Mouse (Mus musculus): Measurements from ENCODE around the gene Snx1. TPM values are rescaled to one million over a fixed set of nuclear protein-coding genes. Genes with fewer than 3 reads are reported as not detected.

The Snx1 gene
- total and polyA plus RNA-seq, 3 experiments: 86.4 to 186 (median 110) TPM

DNA sequence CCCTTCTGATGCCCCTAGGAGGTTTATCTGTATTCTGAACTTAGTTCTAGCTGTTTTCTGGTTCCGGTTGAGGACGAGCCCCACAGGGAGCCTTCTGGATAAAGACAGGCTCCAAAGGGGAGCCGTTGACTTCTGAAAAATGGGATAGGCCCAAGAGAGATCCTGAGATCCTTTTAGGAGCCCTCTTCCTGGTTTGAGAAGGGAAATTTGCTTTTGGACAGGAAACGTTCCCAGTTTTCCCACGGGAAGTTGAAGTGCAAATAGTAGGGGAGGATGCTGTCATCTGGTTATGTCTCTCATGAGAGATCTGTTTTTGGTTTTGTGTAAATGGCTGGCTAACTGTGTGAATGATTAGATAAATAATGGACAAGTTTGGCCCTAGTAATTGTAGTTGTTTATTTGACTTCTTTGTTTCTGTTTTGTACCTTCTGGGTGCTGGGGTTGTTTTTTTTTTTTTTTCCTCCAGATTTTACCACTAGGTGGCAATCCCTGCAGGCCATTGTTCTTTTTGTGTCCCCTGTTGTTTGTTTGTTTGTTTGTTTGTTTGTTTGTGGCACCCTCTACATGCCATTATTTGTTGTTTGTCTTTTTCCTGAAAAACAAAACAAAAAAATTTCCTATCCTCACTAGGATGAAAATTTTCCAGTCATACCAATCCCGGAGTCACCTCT lies 76.3 kb downstream of the Snx1 start:
- H3K4me3 ChIP-seq (replicated peaks in 1 of 3; ENCODE audit: low read depth in 2 of 3, low read length in 2 of 3, poor library complexity in 1 of 3): no peak overlapping the region
- no peak overlapping the region for H3K27ac ChIP-seq (ENCODE audit: insufficient read depth, low read depth)
- TF ChIP-seq ELF1 (IDR thresholded peaks at IDR 0.05; ENCODE audit: low read depth, low read length): no peak
- 0 out of 4 replicates have a peak, but pooled peaks of 1 of the 2 experiments have one; percentile 8 for TF ChIP-seq CTCF (conservative IDR thresholded peaks at IDR 0.05 in 1 of 2, IDR thresholded peaks at IDR 0.05 in 1 of 2; ENCODE audit: low read depth in 2 of 2, low read length in 2 of 2)
- TF ChIP-seq ZNF384 (IDR thresholded peaks at IDR 0.05; ENCODE audit: low read depth, low read length): peak; percentile 78
- no peaks in the 10 kb centered on the region for H3K4me1 ChIP-seq (ENCODE audit: control insufficient read depth in 1 of 2, insufficient read depth in 2 of 2)
- H3K9ac ChIP-seq (ENCODE audit: insufficient read depth, low read depth): no peak overlapping the region
- H3K4me2 ChIP-seq (ENCODE audit: insufficient read depth, low read depth, poor library complexity, severe bottlenecking): no peak overlapping the region
- DNase-seq (ENCODE audit: extremely low read depth): no peak
- peaks cover 5% of the 10 kb centered on the region for H3K9me3 ChIP-seq (replicated peaks; ENCODE audit: low read length)
- H3K79me2 ChIP-seq (replicated peaks; ENCODE audit: control insufficient read depth, extremely low read depth, insufficient read depth, poor library complexity, severe bottlenecking): no peaks in the 10 kb centered on the region
- dilution Hi-C loops (cut with MboI; ENCODE audit: extremely low pct_ligation_motif_present, extremely low pct_unique_long_range_greater_than_20kb, low sequenced_read_pairs): no loop called here
- in situ Hi-C loops (cut with MboI; ENCODE audit: low pct_ligation_motif_present, low pct_unique_long_range_greater_than_20kb, low sequenced_read_pairs): no loop called here
- H3K27me3 ChIP-seq (replicated peaks): no peaks in the 10 kb centered on the region
- H3K36me3 ChIP-seq (replicated peaks in 1 of 2; ENCODE audit: control insufficient read depth in 1 of 2, insufficient read depth in 1 of 2, low read length in 1 of 2): peaks cover 0 to 13% of the 10 kb centered on the region in 2 experiments

DNA sequence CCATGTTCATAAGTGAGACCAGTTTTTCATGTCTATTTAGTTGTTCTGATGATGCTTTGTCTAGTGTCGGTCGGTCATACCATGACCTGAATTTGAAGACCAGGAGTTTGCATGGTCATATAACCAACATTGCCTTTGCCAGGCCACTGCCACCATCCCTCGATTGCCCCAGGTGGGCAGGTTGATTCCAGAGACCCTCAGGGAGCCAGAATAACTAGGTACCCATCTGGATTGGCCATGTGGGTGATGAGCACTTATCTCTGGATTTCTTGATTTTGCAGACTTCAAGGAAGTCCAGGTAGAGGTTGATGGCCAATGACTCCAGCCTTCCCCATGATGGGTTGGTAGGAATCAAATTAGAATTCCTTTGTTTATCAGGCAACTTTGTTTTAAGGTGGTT lies 83.1 kb downstream of the Snx1 start:
- Histone ChIP-seq H3K27ac (ENCODE audit: insufficient read depth, low read depth) (no peak overlapping the region), H3K4me2 (ENCODE audit: insufficient read depth, low read depth, poor library complexity, severe bottlenecking) (no peak overlapping the region), H3K36me3 (replicated peaks in 1 of 2; ENCODE audit: control insufficient read depth in 1 of 2, insufficient read depth in 1 of 2, low read length in 1 of 2) (peaks cover 24 to 66% of the 10 kb centered on the region in 2 experiments), H3K27me3 (replicated peaks) (no peaks in the 10 kb centered on the region), H3K4me3 (replicated peaks in 1 of 3; ENCODE audit: low read depth in 2 of 3, low read length in 2 of 3, poor library complexity in 1 of 3) (no peak overlapping the region), H3K79me2 (replicated peaks; ENCODE audit: control insufficient read depth, extremely low read depth, insufficient read depth, poor library complexity, severe bottlenecking) (no peaks in the 10 kb centered on the region), H3K9ac (ENCODE audit: insufficient read depth, low read depth) (no peak overlapping the region), H3K9me3 (replicated peaks; ENCODE audit: low read length) (no peaks in the 10 kb centered on the region), H3K4me1 (ENCODE audit: control insufficient read depth in 1 of 2, insufficient read depth in 2 of 2) (peaks cover 0 to 6% of the 10 kb centered on the region in 2 experiments; a peak in 1 of 4 replicates)
- no peak for TF ChIP-seq USF2 (conservative IDR thresholded peaks at IDR 0.05; ENCODE audit: low read depth, low read length)
- TF ChIP-seq ELF1 (IDR thresholded peaks at IDR 0.05; ENCODE audit: low read depth, low read length): no peak
- no peak for TF ChIP-seq SMC3 (IDR thresholded peaks at IDR 0.05; ENCODE audit: low read depth, low read length)
- TF ChIP-seq MEF2A (IDR thresholded peaks at IDR 0.05; ENCODE audit: borderline replicate concordance, low read depth, low read length): no peak
- no peak for TF ChIP-seq SIN3A (IDR thresholded peaks at IDR 0.05; ENCODE audit: low read length)
- no peak for TF ChIP-seq NELFE (IDR thresholded peaks at IDR 0.05; ENCODE audit: low read depth, low read length)
- no peak for TF ChIP-seq CHD1 (IDR thresholded peaks at IDR 0.05; ENCODE audit: low read depth, low read length)
- no peak for TF ChIP-seq IRF4 (IDR thresholded peaks at IDR 0.05; ENCODE audit: low read depth, low read length)
- no peak for TF ChIP-seq HCFC1 (IDR thresholded peaks at IDR 0.05; ENCODE audit: low read depth, low read length)
- no peak for TF ChIP-seq JUND (conservative IDR thresholded peaks at IDR 0.05; ENCODE audit: low read depth, low read length)
- no peak for TF ChIP-seq MYC (IDR thresholded peaks at IDR 0.05; ENCODE audit: low read depth, low read length)
- TF ChIP-seq ZNF384 (IDR thresholded peaks at IDR 0.05; ENCODE audit: low read depth, low read length): no peak
- TF ChIP-seq CHD2 (IDR thresholded peaks at IDR 0.05; ENCODE audit: low read length): no peak
- no peak for TF ChIP-seq MXI1 (IDR thresholded peaks at IDR 0.05; ENCODE audit: low read depth, low read length)
- no peak for TF ChIP-seq ZKSCAN1 (IDR thresholded peaks at IDR 0.05; ENCODE audit: borderline replicate concordance, low read depth, low read length)
- no peak for TF ChIP-seq JUN (IDR thresholded peaks at IDR 0.05; ENCODE audit: insufficient read depth, low read depth, low read length)
- TF ChIP-seq RCOR1 (conservative IDR thresholded peaks at IDR 0.05; ENCODE audit: low read depth, low read length): no peak
- no peak for TF ChIP-seq E2F4 (IDR thresholded peaks at IDR 0.05; ENCODE audit: insufficient replicate concordance, low read depth, low read length)
- in situ Hi-C loops (cut with MboI; ENCODE audit: low pct_ligation_motif_present, low pct_unique_long_range_greater_than_20kb, low sequenced_read_pairs) (no loop called here), dilution Hi-C loops (cut with MboI; ENCODE audit: extremely low pct_ligation_motif_present, extremely low pct_unique_long_range_greater_than_20kb, low sequenced_read_pairs) (no loop called here)
- DNase-seq (ENCODE audit: extremely low read depth): no peak

Measured in CH12.LX (cell line).